Mouse (Mus musculus): Measurements from ENCODE around the gene Ptges2. TPM values are rescaled to one million over a fixed set of nuclear protein-coding genes. Genes with fewer than 3 reads are reported as not detected.
A peak's percentile ranks its signal among the peaks of the same experiment; 100 is the strongest.

Gene Ptges2
- polyA plus RNA-seq, 1 experiment = 57.9 TPM

- Histone ChIP-seq H3K27ac (ENCODE audit: insufficient read depth, low read length) (no peak overlapping the region), H3K4me3 (ENCODE audit: insufficient read depth, low read length) (no peak overlapping the region), H3K4me1 (ENCODE audit: control insufficient read depth, insufficient read depth, low read length) (no peaks in the 10 kb centered on the region)
- TF ChIP-seq POLR2A (IDR thresholded peaks at IDR 0.05; ENCODE audit: extremely low read depth, insufficient read depth, low read length) (no peak), CTCF (IDR thresholded peaks at IDR 0.05; ENCODE audit: extremely low read depth, insufficient read depth, low read length) (no peak)
Measured at GRCm38 (mm10) chr2:32382689-32383088, 13.0 kb upstream of the Ptges2 start.

DNA sequence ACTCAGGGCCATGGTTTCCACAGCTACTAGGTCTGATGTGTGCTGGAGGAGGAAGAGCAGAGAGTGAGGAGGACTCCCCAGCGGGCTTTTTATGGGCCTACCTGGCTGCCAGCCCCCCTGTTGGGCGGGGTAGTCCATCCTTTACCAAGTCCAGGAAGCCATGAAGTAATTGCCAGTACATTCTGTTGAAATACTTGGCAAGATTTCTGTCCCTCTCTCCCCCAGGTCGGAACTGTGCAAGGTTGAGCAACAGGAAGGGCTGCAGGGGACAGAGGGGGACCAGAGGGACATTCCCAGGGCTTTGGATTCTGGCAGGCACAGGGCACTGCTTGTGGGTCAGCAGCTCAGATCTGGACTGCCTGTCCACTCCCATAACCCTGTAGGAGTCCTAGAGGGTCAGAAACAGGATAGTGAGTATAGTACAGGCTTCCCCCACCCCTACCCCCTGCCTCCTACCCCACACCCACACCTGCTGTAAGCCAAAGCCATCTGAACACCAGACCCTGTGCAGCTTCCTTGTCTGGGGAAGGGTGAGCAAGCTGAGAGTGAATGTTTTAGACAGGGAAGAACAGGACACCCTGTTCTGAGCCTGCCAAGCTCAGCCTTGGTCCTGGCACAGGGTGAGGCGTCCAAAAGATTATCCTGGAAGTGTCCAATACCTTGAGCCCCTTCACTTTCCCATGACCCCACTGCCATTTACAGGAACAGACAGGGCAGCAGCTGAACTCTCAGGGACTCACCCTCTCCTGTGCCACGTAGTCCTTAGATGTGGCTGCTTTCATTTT lies 7.8 kb upstream of the Ptges2 start, which contains the start of gene Lcn2:
Lcn2 (minus strand) TSS at position 547 of the 785 bp plus-strand sequence.
- no peak within 1 kb of the TSS for H3K4me3 ChIP-seq (ENCODE audit: insufficient read depth, low read length)
- no peaks in the 10 kb centered on the region for H3K4me1 ChIP-seq (ENCODE audit: control insufficient read depth, insufficient read depth, low read length)
- no peak within 1 kb of the TSS for H3K27ac ChIP-seq (ENCODE audit: insufficient read depth, low read length)
- TF ChIP-seq CTCF (IDR thresholded peaks at IDR 0.05; ENCODE audit: extremely low read depth, insufficient read depth, low read length) = no peak
- no peak for TF ChIP-seq POLR2A (IDR thresholded peaks at IDR 0.05; ENCODE audit: extremely low read depth, insufficient read depth, low read length)

DNA sequence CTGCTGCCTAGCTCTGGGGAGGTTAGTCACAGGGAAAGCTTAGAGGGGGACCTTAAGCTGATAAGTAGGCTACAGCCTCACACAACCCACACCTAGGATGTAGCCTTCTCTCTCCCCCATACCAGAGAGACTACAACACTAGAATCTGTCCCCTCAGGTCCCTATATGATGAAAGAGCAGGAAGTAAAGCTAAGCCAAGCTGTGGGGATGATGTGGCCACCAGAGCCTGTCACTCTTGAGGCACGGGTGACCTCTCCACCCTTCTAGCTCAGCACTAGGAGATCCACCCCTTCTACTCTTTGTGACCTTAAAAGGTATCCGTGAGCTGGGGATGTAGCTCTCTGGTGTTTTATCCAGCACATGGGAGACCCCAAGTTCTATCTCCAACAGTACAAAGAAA lies 6.5 kb upstream of the Ptges2 start:
- no peak for TF ChIP-seq CTCF (IDR thresholded peaks at IDR 0.05; ENCODE audit: extremely low read depth, insufficient read depth, low read length)
- Histone ChIP-seq H3K4me1 (ENCODE audit: control insufficient read depth, insufficient read depth, low read length) (no peaks in the 10 kb centered on the region), H3K27ac (ENCODE audit: insufficient read depth, low read length) (no peak overlapping the region), H3K4me3 (ENCODE audit: insufficient read depth, low read length) (no peak overlapping the region)

DNA sequence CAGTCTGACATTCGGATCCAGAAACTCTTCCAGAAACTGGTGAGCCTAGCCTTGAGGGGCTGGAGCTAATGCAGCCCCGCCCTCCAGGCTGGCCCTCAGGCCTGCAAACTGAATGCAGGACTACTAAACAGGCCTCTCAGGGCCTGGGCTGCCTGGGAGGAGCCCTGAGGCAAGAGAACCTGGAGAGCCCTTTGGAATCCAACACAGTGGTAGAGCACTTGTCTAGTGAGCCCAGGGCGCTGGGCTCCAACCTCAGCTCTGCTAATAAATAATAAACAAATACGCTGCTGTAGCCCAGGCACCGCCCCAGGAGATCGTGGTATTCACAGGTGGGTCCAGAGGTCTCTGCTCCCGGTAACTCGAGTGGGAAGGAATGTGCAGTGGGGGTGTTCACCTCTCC lies 4.8 kb upstream of the Ptges2 start:
- no peak for TF ChIP-seq POLR2A (IDR thresholded peaks at IDR 0.05; ENCODE audit: extremely low read depth, insufficient read depth, low read length)
- Histone ChIP-seq H3K4me3 (ENCODE audit: insufficient read depth, low read length) (no peak overlapping the region), H3K27ac (ENCODE audit: insufficient read depth, low read length) (no peak overlapping the region), H3K4me1 (ENCODE audit: control insufficient read depth, insufficient read depth, low read length) (no peaks in the 10 kb centered on the region)

DNA sequence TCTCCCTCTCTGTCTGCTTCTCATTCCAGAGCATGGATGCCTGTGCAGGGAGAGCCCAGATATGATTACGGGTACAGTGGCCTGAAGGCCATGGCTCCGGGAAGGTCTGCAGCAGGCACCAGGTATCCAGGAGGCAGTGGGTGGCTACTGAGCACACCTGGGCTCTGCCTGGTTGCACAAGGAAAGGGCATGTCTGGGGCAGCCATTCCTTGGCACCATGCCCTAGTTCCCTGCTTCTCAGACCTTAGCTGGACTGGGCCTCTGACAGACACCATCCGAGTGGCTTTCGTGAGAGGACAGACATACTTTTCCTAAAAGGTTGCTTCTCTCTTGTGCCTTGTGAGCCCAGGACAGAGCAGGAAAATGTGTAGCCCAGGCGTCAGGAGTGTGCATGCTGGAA lies 3.6 kb upstream of the Ptges2 start:
- no peaks in the 10 kb centered on the region for H3K4me1 ChIP-seq (ENCODE audit: control insufficient read depth, insufficient read depth, low read length)
- TF ChIP-seq POLR2A (IDR thresholded peaks at IDR 0.05; ENCODE audit: extremely low read depth, insufficient read depth, low read length) (no peak), CTCF (IDR thresholded peaks at IDR 0.05; ENCODE audit: extremely low read depth, insufficient read depth, low read length) (no peak)

GRCm38 (mm10) chr2:32394973-32395372 lies 723 bp upstream of the Ptges2 start:
- no peak overlapping the region for H3K27ac ChIP-seq (ENCODE audit: insufficient read depth, low read length)
- TF ChIP-seq POLR2A (IDR thresholded peaks at IDR 0.05; ENCODE audit: extremely low read depth, insufficient read depth, low read length) (no peak), CTCF (IDR thresholded peaks at IDR 0.05; ENCODE audit: extremely low read depth, insufficient read depth, low read length) (peak; percentile 24; the same call in 1 of the 2 replicates)
- peak overlapping the region; percentile 97 for H3K4me3 ChIP-seq (ENCODE audit: insufficient read depth, low read length)
- peaks cover 1% of the 10 kb centered on the region for H3K4me1 ChIP-seq (ENCODE audit: control insufficient read depth, insufficient read depth, low read length)

More for the DNA sequence above, 3.6 kb upstream of the Ptges2 start:
- no peak overlapping the region for H3K4me3 ChIP-seq (ENCODE audit: insufficient read depth, low read length)
- no peak overlapping the region for H3K27ac ChIP-seq (ENCODE audit: insufficient read depth, low read length)

- Histone ChIP-seq H3K4me3 (ENCODE audit: insufficient read depth, low read length) (peak overlapping the region; percentile 97), H3K4me1 (ENCODE audit: control insufficient read depth, insufficient read depth, low read length) (peaks cover 1% of the 10 kb centered on the region), H3K27ac (ENCODE audit: insufficient read depth, low read length) (peak overlapping the region; percentile 76)
- TF ChIP-seq CTCF (IDR thresholded peaks at IDR 0.05; ENCODE audit: extremely low read depth, insufficient read depth, low read length) (no peak), POLR2A (IDR thresholded peaks at IDR 0.05; ENCODE audit: extremely low read depth, insufficient read depth, low read length) (peak; percentile 84; the same call in 1 of the 2 replicates)
Measured at GRCm38 (mm10) chr2:32395946-32396621, 388 bp downstream of the Ptges2 start.

DNA sequence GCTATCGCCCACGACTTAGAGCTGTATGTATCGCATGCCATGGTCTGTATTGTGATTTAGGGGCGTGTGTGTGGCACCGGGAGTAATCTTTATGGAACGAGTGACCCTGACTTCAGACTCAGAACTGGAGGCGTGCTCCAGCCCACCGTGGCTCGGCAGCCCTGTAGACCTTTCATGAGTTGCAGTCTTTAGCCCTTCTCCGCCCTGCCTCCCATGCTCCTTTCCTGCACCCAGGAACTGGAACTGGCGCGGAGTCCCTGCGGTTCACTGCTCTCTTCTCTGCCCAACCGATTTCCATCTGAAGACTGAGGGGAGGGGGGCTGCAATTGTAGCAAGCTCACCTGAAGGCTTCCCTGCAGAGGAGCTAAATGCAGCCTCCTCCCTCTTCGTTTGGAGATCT lies 999 bp downstream of the Ptges2 start:
- Histone ChIP-seq H3K4me1 (ENCODE audit: control insufficient read depth, insufficient read depth, low read length) (peaks cover 1% of the 10 kb centered on the region), H3K4me3 (ENCODE audit: insufficient read depth, low read length) (peak overlapping the region; percentile 97), H3K27ac (ENCODE audit: insufficient read depth, low read length) (peak overlapping the region; percentile 22; the same call in 1 of the 2 replicates)
- TF ChIP-seq CTCF (IDR thresholded peaks at IDR 0.05; ENCODE audit: extremely low read depth, insufficient read depth, low read length) (no peak), POLR2A (IDR thresholded peaks at IDR 0.05; ENCODE audit: extremely low read depth, insufficient read depth, low read length) (no peak)

- Histone ChIP-seq H3K4me3 (ENCODE audit: insufficient read depth, low read length) (no peak overlapping the region), H3K27ac (ENCODE audit: insufficient read depth, low read length) (no peak overlapping the region), H3K4me1 (ENCODE audit: control insufficient read depth, insufficient read depth, low read length) (no peaks in the 10 kb centered on the region)
- TF ChIP-seq CTCF (IDR thresholded peaks at IDR 0.05; ENCODE audit: extremely low read depth, insufficient read depth, low read length) (peak; percentile 100), POLR2A (IDR thresholded peaks at IDR 0.05; ENCODE audit: extremely low read depth, insufficient read depth, low read length) (no peak)
Measured at GRCm38 (mm10) chr2:32404663-32405062, 9.0 kb downstream of the Ptges2 start.
